ENCODE assay signal across 19 mouse cellular contexts in the genomic region with DNA sequence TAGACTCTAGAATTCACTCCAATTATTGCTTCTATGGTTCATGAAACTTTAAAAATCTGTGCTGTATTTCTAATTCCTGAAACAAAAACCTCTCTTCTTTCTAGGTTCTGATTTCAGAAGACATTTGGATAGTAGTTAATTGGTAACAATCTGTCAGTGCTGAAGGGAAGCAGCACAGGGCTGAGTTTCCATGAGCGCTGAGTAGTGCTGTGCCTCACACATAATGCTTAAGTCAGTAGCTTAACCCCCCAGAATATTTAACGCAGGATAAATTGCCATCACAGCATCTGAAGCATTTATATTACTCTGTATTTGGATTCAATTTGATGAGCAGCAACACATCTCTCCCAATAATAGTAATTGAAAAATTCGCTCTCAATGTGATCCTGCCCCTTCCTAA.
DNase-seq lines count a peak whose midpoint lies in the region; ATAC-seq lines count a peak whose summit lies in the region.
"Had no signal": no experiment of that assay in that cellular context is flagged by ENCODE, and none has a peak within 500 bp of the region (broad histone marks: within the 10 kb centered on the region; RNA-seq: fewer than 3 reads in every experiment).

No protein-coding gene starts in this region.

- 0 out of 2 replicates have a peak, but pooled peaks cover 8% of the 10 kb centered on the region for H3K4me1 ChIP-seq in forebrain, embryonic 12.5 days
- no peaks in the 10 kb centered on the region for H3K4me1 ChIP-seq in forebrain, embryonic 11.5 days (replicated peaks; ENCODE audit: control insufficient read depth, insufficient read depth, low read length)
- peaks cover 11% of the 10 kb centered on the region; the same call in 1 of the 2 replicates for H3K4me1 ChIP-seq in hindbrain, embryonic 15.5 days (replicated peaks)
- H3K4me1 ChIP-seq in hindbrain, embryonic 11.5 days (replicated peaks; ENCODE audit: control insufficient read depth, insufficient read depth, low read length), result no peaks in the 10 kb centered on the region
- peaks cover 11% of the 10 kb centered on the region; the same call in 1 of the 2 replicates for H3K4me1 ChIP-seq in forebrain, embryonic 14.5 days (ENCODE audit: control insufficient read depth, insufficient read depth, low read length)
- peaks cover 8% of the 10 kb centered on the region for H3K4me1 ChIP-seq in midbrain, embryonic 16.5 days (ENCODE audit: control insufficient read depth, insufficient read depth, low read length)
- H3K4me1 ChIP-seq: embryonic facial prominence, embryonic 15.5 days; heart, embryonic 15.5 days had no signal

- H3K4me2 ChIP-seq in forebrain, embryonic 12.5 days, result no peak overlapping the region
- no peak overlapping the region for H3K4me2 ChIP-seq in forebrain, embryonic 11.5 days (ENCODE audit: low read depth, low read length, severe bottlenecking)
- H3K4me2 ChIP-seq in hindbrain, embryonic 15.5 days, result no peak overlapping the region
- no peak overlapping the region for H3K4me2 ChIP-seq in hindbrain, embryonic 11.5 days (replicated peaks; ENCODE audit: low read depth, low read length)
- H3K4me2 ChIP-seq in forebrain, embryonic 14.5 days (ENCODE audit: low read length), result no peak overlapping the region
- no peak overlapping the region for H3K4me2 ChIP-seq in midbrain, embryonic 16.5 days (ENCODE audit: low read length)
- H3K4me2 ChIP-seq: embryonic facial prominence, embryonic 15.5 days; heart, embryonic 15.5 days had no signal

- H3K36me3 ChIP-seq in forebrain, embryonic 12.5 days (replicated peaks), result no peaks in the 10 kb centered on the region
- no peaks in the 10 kb centered on the region for H3K36me3 ChIP-seq in forebrain, embryonic 11.5 days (ENCODE audit: control insufficient read depth, insufficient read depth, low read length)
- no peaks in the 10 kb centered on the region for H3K36me3 ChIP-seq in hindbrain, embryonic 15.5 days
- H3K36me3 ChIP-seq in hindbrain, embryonic 11.5 days (ENCODE audit: control insufficient read depth, insufficient read depth, low read length), result no peaks in the 10 kb centered on the region
- H3K36me3 ChIP-seq in forebrain, embryonic 14.5 days (ENCODE audit: control insufficient read depth, insufficient read depth, low read length), result no peaks in the 10 kb centered on the region
- H3K36me3 ChIP-seq in midbrain, embryonic 16.5 days (ENCODE audit: control insufficient read depth, insufficient read depth, low read length), result no peaks in the 10 kb centered on the region
- H3K36me3 ChIP-seq: embryonic facial prominence, embryonic 15.5 days; heart, embryonic 15.5 days had no signal

- no peaks in the 10 kb centered on the region for H3K27me3 ChIP-seq in forebrain, embryonic 12.5 days
- H3K27me3 ChIP-seq in forebrain, embryonic 11.5 days (ENCODE audit: control insufficient read depth, insufficient read depth, low read length), result no peaks in the 10 kb centered on the region
- no peaks in the 10 kb centered on the region for H3K27me3 ChIP-seq in hindbrain, embryonic 15.5 days
- H3K27me3 ChIP-seq in hindbrain, embryonic 11.5 days (ENCODE audit: control insufficient read depth, insufficient read depth, low read length), result no peaks in the 10 kb centered on the region
- H3K27me3 ChIP-seq in forebrain, embryonic 14.5 days (replicated peaks; ENCODE audit: control insufficient read depth, insufficient read depth, low read length), result no peaks in the 10 kb centered on the region
- no peaks in the 10 kb centered on the region for H3K27me3 ChIP-seq in midbrain, embryonic 16.5 days (ENCODE audit: control insufficient read depth, insufficient read depth, low read depth, low read length)
- H3K27me3 ChIP-seq: embryonic facial prominence, embryonic 15.5 days; heart, embryonic 15.5 days had no signal

- DNase-seq in forebrain, embryonic 11.5 days (ENCODE audit: low spot score), result no peak
- no peak for DNase-seq in hindbrain, embryonic 11.5 days (ENCODE audit: low spot score)
- DNase-seq in forebrain, embryonic 14.5 days (ENCODE audit: low spot score), result peak; percentile 49
- no peak for DNase-seq in right cerebral cortex, postnatal 25 days
- DNase-seq in layer of hippocampus, adult 8-10 months (ENCODE audit: low spot score in 2 of 2), result no peak
- DNase-seq: adrenal gland, adult 8-10 months; cerebellum, adult 8-10 months; gastrocnemius, postnatal 36 days; heart, postnatal 36 days; kidney, adult 2 months; kidney, postnatal 10 days; lung, postnatal 4 days; thymus, postnatal 14 days had no signal

- H3K9ac ChIP-seq in forebrain, embryonic 12.5 days, result no peak overlapping the region
- no peak overlapping the region for H3K9ac ChIP-seq in forebrain, embryonic 11.5 days (ENCODE audit: low read length)
- no peak overlapping the region for H3K9ac ChIP-seq in hindbrain, embryonic 15.5 days
- no peak overlapping the region for H3K9ac ChIP-seq in hindbrain, embryonic 11.5 days (ENCODE audit: low read depth, low read length)
- H3K9ac ChIP-seq in forebrain, embryonic 14.5 days (ENCODE audit: low read length), result no peak overlapping the region
- H3K9ac ChIP-seq in midbrain, embryonic 16.5 days (ENCODE audit: low read depth, low read length), result no peak overlapping the region
- H3K9ac ChIP-seq: embryonic facial prominence, embryonic 15.5 days; heart, embryonic 15.5 days had no signal

- no peak overlapping the region for H3K4me3 ChIP-seq in forebrain, embryonic 12.5 days (replicated peaks)
- H3K4me3 ChIP-seq in forebrain, embryonic 11.5 days (ENCODE audit: low read depth, low read length), result no peak overlapping the region
- H3K4me3 ChIP-seq in hindbrain, embryonic 15.5 days, result no peak overlapping the region
- no peak overlapping the region for H3K4me3 ChIP-seq in hindbrain, embryonic 11.5 days (ENCODE audit: low read depth, low read length)
- no peak overlapping the region for H3K4me3 ChIP-seq in forebrain, embryonic 14.5 days (ENCODE audit: low read depth, low read length)
- no peak overlapping the region for H3K4me3 ChIP-seq in midbrain, embryonic 16.5 days (ENCODE audit: low read depth, low read length)
- H3K4me3 ChIP-seq: embryonic facial prominence, embryonic 15.5 days; heart, embryonic 15.5 days had no signal

- no peaks in the 10 kb centered on the region for H3K9me3 ChIP-seq in forebrain, embryonic 12.5 days
- no peaks in the 10 kb centered on the region for H3K9me3 ChIP-seq in forebrain, embryonic 11.5 days (ENCODE audit: control insufficient read depth, low read length)
- no peaks in the 10 kb centered on the region for H3K9me3 ChIP-seq in hindbrain, embryonic 15.5 days
- no peaks in the 10 kb centered on the region for H3K9me3 ChIP-seq in hindbrain, embryonic 11.5 days (ENCODE audit: control insufficient read depth, low read length)
- H3K9me3 ChIP-seq in forebrain, embryonic 14.5 days (replicated peaks; ENCODE audit: control insufficient read depth, low read length), result no peaks in the 10 kb centered on the region
- H3K9me3 ChIP-seq in midbrain, embryonic 16.5 days (replicated peaks; ENCODE audit: control insufficient read depth, low read length, poor library complexity, severe bottlenecking), result no peaks in the 10 kb centered on the region
- H3K9me3 ChIP-seq: embryonic facial prominence, embryonic 15.5 days; heart, embryonic 15.5 days had no signal

- ATAC-seq in forebrain, embryonic 12.5 days (ENCODE audit: low FRiP score), result 0 out of 2 replicates have a peak, but pooled peaks have one; percentile 37
- no peak for ATAC-seq in forebrain, embryonic 11.5 days (replicated peaks; ENCODE audit: low FRiP score)
- 0 out of 2 replicates have a peak, but pooled peaks have one; percentile 45 for ATAC-seq in hindbrain, embryonic 15.5 days (ENCODE audit: low FRiP score, low read depth)
- ATAC-seq in hindbrain, embryonic 11.5 days (ENCODE audit: low FRiP score), result no peak
- peak; percentile 57; the same call in 1 of the 2 replicates for ATAC-seq in forebrain, embryonic 14.5 days
- peak; percentile 79; the same call in 1 of the 2 replicates for ATAC-seq in midbrain, embryonic 16.5 days
- ATAC-seq: activated CD4-positive, CD25-positive, alpha-beta regulatory T cell, adult 4 months had no signal

- 63% methylated on average over 3 of the region's 3 CpGs for WGBS in forebrain, embryonic 12.5 days
- 77% methylated on average over 3 of the region's 3 CpGs for WGBS in forebrain, embryonic 11.5 days
- WGBS in hindbrain, embryonic 15.5 days, result 57% methylated on average over 3 of the region's 3 CpGs
- WGBS in hindbrain, embryonic 11.5 days, result 87% methylated on average over 3 of the region's 3 CpGs
- WGBS in forebrain, embryonic 14.5 days, result 34% methylated on average over 3 of the region's 3 CpGs
- WGBS in midbrain, embryonic 16.5 days, result 50% methylated on average over 3 of the region's 3 CpGs

- no peak overlapping the region for H3K27ac ChIP-seq in forebrain, embryonic 12.5 days
- H3K27ac ChIP-seq in forebrain, embryonic 11.5 days (ENCODE audit: low read depth, low read length), result no peak overlapping the region
- no peak overlapping the region for H3K27ac ChIP-seq in hindbrain, embryonic 15.5 days (replicated peaks)
- H3K27ac ChIP-seq in hindbrain, embryonic 11.5 days (ENCODE audit: low read depth, low read length), result no peak overlapping the region
- H3K27ac ChIP-seq in forebrain, embryonic 14.5 days (ENCODE audit: low read depth, low read length), result peak overlapping the region; percentile 17; the same call in 1 of the 2 replicates
- H3K27ac ChIP-seq in midbrain, embryonic 16.5 days (ENCODE audit: low read length), result no peak overlapping the region
- H3K27ac ChIP-seq: embryonic facial prominence, embryonic 15.5 days; heart, embryonic 15.5 days had no signal

Comparison
In these comparisons a context has a peak if more than half of its experiments do, and no peak if none do; other contexts are left out.
1. ATAC-seq: peak in forebrain, embryonic 12.5 days (single experiment), hindbrain, embryonic 15.5 days (single experiment), forebrain, embryonic 14.5 days (single experiment) and midbrain, embryonic 16.5 days (single experiment); none in forebrain, embryonic 11.5 days (single experiment) and hindbrain, embryonic 11.5 days (single experiment).